Mouse (Mus musculus) spleen, adult 2 months (tissue): Measurements from ENCODE around the gene Nav2. TPM values are rescaled to one million over a fixed set of nuclear protein-coding genes. Genes with fewer than 3 reads are reported as not detected.

Experiments
- DNase-seq, 2 experiments: peaks; one replicate each; pipeline versions ENCODE4 v3.0.0 to v3.0.0-alpha.2; 2012 to 2021; ENCODE audit warnings: low spot score in 2 of 2, low read depth in 1 of 2
- H3K27ac ChIP-seq: fragments of 200-500 bp; 2 replicates; pipeline ENCODE4 v1.5.1; 2012; ENCODE audit warnings: low read length, inconsistent platforms; ENCODE audit not compliant: insufficient read depth
- H3K27me3 ChIP-seq: fragments of 200-500 bp; 2 replicates; pipeline ENCODE4 v1.6.1; 2012; ENCODE audit warnings: mild to moderate bottlenecking, moderate library complexity, low read length, inconsistent platforms; ENCODE audit not compliant: control insufficient read depth, insufficient read depth
- H3K36me3 ChIP-seq: fragments of 200-500 bp; 2 replicates; pipeline ENCODE4 v1.6.1; 2012; ENCODE audit warnings: mild to moderate bottlenecking, low read length, inconsistent platforms; ENCODE audit not compliant: control insufficient read depth, insufficient read depth
- H3K4me1 ChIP-seq: fragments of 200-500 bp; 2 replicates; pipeline ENCODE4 v1.6.1; 2011; ENCODE audit warnings: inconsistent platforms; ENCODE audit not compliant: control insufficient read depth, insufficient read depth, insufficient read length
- H3K4me3 ChIP-seq: fragments of 200-500 bp; 2 replicates; pipeline ENCODE4 v1.5.1; 2011; ENCODE audit warnings: mild to moderate bottlenecking, inconsistent platforms; ENCODE audit not compliant: insufficient read depth, insufficient read length; ENCODE audit errors: extremely low read depth
- CTCF ChIP-seq: fragments of 200-500 bp; IDR thresholded peaks from 2 replicates; pipeline ENCODE4 v1.5.1; 2011; ENCODE audit warnings: mild to moderate bottlenecking, inconsistent platforms; ENCODE audit not compliant: insufficient read depth, insufficient read length, insufficient replicate concordance; ENCODE audit errors: extremely low read depth
- POLR2A ChIP-seq: fragments of 200-500 bp; IDR thresholded peaks from 2 replicates; pipeline ENCODE4 v1.6.1; 2011; ENCODE audit warnings: low read depth, low read length, inconsistent platforms
- WGBS: fragments of 180-500 bp; shearing (Covaris S2); methylation state at CpG from one replicate; pipeline ENCODE4 v1.1.7; 2018; 5-methylcytosine and 5-hydroxymethylcytosine counted together
- polyA plus RNA-seq: library from polyadenylated mRNA; depleted of rRNA; stranded (reverse); fragments of >200 nt; gene quantifications from 2 replicates; pipeline ENCODE4 v1.2.3, GENCODE M21; 2012

Gene Nav2
- polyA plus RNA-seq, 1 experiment: 3.5 TPM

DNA sequence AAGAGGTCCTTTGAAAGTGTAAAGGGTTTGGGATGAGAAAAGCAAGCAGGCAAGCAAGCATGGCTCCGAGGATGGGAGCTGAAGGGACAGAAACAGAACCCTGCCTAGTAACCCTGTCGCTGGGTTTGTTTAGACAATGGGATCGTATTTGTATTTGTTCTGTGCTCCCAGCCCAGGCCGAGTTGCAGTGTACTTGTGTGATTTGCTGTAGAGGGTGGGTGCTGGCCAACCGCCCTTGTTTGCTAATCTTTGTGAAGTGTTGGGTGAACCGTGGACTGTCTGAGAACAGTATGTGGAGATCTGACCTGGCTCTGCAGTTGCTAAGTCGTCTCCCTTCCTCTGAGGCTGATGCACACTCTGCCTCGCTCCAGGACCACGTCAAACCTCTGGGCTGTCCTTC lies 253.6 kb downstream of the Nav2 start:
- TF ChIP-seq CTCF (no peak), POLR2A (no peak)
- H3K4me3 ChIP-seq: no peak overlapping the region
- 0 out of 2 replicates have a peak, but pooled peaks cover 1% of the 10 kb centered on the region for H3K27me3 ChIP-seq
- no peaks in the 10 kb centered on the region for H3K4me1 ChIP-seq
- no peak overlapping the region for H3K27ac ChIP-seq
- WGBS: 57% methylated on average over 9 of the region's 9 CpGs
- H3K36me3 ChIP-seq: no peaks in the 10 kb centered on the region
- no peak for DNase-seq

DNA sequence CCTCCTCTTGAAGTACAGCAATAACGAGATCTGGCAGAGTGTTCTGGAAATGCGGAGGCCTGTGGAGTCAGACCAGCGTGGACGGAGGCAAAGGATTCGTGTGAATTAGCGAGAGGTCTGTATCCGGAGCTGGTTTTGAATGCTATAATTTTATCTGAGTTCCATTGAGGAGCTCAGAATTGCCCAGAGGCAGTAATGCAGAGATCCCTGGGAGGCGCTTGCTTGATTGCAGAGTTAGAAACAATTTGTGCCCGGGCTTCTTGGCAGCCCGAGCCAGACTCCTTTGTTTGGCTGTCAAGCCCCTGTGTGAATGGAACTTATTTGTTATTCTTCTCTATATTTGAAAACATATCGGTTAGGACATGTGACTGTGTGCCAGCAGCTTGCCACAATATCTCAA lies 255.3 kb downstream of the Nav2 start:
- 79% methylated on average over 11 of the region's 11 CpGs for WGBS
- TF ChIP-seq CTCF (no peak), POLR2A (no peak)

DNA sequence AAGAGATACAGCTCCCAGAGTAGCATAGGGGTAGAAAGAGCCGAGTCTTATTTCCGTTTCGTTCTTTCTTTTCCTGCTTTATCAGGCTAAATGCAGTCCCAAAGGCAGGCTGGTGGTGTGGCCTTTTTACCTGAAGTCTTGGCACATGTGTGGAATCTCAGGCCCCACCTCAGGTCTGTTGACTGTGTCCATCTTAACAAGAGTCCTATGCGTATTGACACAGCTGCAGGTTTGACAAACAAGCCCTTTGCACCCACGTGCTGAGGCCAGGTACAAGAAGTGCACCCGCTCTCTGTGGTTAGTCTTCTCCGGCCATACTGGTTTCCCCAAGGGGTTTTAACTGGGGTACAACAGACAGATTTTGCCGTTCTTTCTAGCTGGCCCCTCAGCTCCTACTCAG lies 256.4 kb downstream of the Nav2 start:
- Histone ChIP-seq H3K4me3 (no peak overlapping the region), H3K27me3 (no peaks in the 10 kb centered on the region), H3K4me1 (no peaks in the 10 kb centered on the region), H3K27ac (no peak overlapping the region), H3K36me3 (no peaks in the 10 kb centered on the region)
- no peak for DNase-seq
- WGBS: 88% methylated on average over 8 of the region's 8 CpGs
- TF ChIP-seq POLR2A: no peak
- no peak for TF ChIP-seq CTCF

More for the DNA sequence above, 255.3 kb downstream of the Nav2 start:
- Histone ChIP-seq H3K27me3 (no peaks in the 10 kb centered on the region), H3K36me3 (no peaks in the 10 kb centered on the region), H3K4me3 (no peak overlapping the region), H3K4me1 (no peaks in the 10 kb centered on the region), H3K27ac (no peak overlapping the region)
- DNase-seq: no peak

DNA sequence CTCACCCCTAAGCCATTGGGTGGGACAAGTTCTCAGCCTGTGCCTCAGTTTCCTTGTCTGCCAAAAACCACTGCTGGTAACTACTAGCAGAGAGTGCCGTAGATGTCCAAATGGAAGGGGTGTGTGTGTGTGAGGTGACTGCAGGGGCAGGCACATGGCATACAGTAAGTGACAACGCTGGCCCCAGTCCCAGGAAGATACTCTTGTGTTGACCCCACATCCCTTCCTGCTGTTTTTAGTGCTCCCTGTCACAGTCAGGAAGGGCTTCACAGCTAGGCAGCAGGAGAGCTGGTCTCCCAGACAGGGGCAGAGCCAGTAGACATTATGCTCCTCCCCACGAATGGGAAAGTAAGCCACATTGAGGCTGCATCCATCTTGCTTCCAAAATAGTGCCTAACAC lies 264.4 kb downstream of the Nav2 start:
- no peak for DNase-seq
- TF ChIP-seq POLR2A (no peak), CTCF (no peak)
- WGBS: 63% methylated on average over 3 of the region's 3 CpGs
- Histone ChIP-seq H3K4me3 (no peak overlapping the region), H3K27me3 (no peaks in the 10 kb centered on the region), H3K27ac (no peak overlapping the region), H3K36me3 (no peaks in the 10 kb centered on the region), H3K4me1 (no peaks in the 10 kb centered on the region)

DNA sequence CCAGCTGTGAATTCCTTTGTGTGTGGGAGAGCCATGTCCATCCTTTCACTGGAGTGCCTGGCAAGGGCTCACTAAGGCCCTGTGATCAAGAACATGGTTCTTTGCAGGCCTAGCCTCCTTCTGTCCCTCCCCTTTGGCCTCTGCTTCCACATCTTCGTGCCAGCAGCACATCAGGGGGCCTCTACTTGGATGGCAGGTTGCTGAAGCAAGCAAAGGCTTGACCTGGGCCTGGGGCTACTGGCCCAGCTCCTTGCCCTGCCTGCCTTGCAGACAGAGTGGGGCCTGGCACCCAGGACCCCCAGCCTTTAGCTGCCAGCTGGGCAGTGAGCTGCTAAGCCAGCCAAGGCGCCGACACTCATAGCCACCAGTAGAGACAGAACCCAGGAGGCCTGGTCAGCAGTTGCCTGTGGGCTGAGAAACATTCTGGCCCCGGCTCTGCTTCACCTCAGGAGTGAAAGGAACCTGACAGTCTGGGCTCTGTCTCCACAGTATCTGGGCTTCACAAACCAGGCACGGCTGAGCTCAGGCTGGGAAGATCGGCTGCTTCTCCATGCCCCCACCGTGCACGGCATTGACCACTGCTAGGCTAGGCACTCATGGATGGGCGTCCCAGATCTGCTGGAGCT lies 267.4 kb downstream of the Nav2 start:
- Histone ChIP-seq H3K4me1 (no peaks in the 10 kb centered on the region), H3K27ac (no peak overlapping the region), H3K36me3 (no peaks in the 10 kb centered on the region), H3K4me3 (no peak overlapping the region), H3K27me3 (no peaks in the 10 kb centered on the region)
- TF ChIP-seq CTCF (no peak), POLR2A (no peak)
- 89% methylated on average over 9 of the region's 9 CpGs for WGBS
- DNase-seq: no peak

DNA sequence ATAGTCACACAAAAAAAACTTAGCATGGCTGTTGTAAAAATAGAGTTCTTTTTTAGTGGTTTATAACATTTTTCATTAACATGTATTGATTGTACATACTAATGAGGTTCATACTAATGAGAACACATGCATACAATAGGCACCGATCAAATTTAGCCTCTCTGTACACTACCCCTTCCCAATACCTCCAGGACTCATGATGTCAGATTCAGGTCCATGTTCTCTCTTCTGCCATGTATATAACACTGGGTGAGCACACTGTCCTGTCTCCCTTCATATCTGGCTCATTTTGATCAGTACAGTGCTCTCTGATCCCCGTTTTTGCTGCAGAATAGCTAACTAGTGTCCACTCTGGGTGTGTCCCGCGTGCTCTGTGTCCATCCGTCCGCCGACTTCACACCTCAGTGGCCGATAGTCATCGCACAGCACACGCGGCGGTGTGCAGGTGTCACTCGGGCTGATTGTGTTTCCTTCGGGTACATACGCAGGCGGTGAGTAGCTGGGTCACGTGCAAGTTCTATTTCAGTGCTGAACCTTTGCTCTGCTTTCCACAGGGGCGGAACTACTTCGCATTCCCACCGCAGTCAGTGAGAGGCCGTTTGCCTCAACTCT lies 268.2 kb downstream of the Nav2 start:
- no peaks in the 10 kb centered on the region for H3K36me3 ChIP-seq
- 90% methylated on average over 21 of the region's 21 CpGs for WGBS
- no peaks in the 10 kb centered on the region for H3K4me1 ChIP-seq
- TF ChIP-seq POLR2A (no peak), CTCF (no peak)
- no peak overlapping the region for H3K27ac ChIP-seq
- H3K4me3 ChIP-seq: no peak overlapping the region
- DNase-seq: no peak
- H3K27me3 ChIP-seq: no peaks in the 10 kb centered on the region

DNA sequence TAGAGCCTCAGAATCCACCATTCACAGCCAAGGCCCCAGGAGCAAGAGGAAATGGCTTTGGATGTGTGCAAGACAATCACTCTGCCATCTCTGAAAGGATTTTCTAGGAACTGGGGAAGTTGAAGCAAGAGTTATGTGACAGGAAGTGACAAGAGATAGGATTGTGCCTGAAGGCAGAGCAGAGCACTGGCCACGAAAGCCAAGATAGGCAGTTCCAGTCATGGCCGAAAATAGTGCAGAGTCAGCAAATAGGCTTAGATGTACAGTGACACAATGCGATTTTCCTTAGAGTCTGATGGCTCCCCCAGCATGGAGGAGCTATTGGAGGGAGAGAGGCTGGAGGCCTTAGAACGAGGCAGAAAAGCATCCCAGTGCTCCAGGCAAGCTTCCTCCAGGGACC lies 269.7 kb downstream of the Nav2 start:
- no peaks in the 10 kb centered on the region for H3K27me3 ChIP-seq
- H3K27ac ChIP-seq: no peak overlapping the region
- no peaks in the 10 kb centered on the region for H3K36me3 ChIP-seq
- 45% methylated on average over 4 of the region's 4 CpGs for WGBS
- TF ChIP-seq CTCF (no peak), POLR2A (no peak)
- no peaks in the 10 kb centered on the region for H3K4me1 ChIP-seq
- no peak for DNase-seq
- H3K4me3 ChIP-seq: no peak overlapping the region
